Mouse (Mus musculus) CH12.LX (cell line): Measurements from ENCODE around the gene Dnaja3.
"Not testable (repeated sequence)": the region's sequence is repeated elsewhere in the genome, so short reads cannot be mapped to it uniquely, and the experiment has no call there.

Source experiments
- CTCF ChIP-seq, 2 experiments: IDR thresholded peaks in 1 of 2; conservative IDR thresholded peaks in 1 of 2; 2 replicates each; pipeline ENCODE4 v1.5.1; 2011 to 2012; ENCODE audit warnings: low read depth in 2 of 2, low read length in 2 of 2, improper control_type of control experiment in 1 of 2, inconsistent platforms in 1 of 2, mild to moderate bottlenecking in 1 of 2, moderate library complexity in 1 of 2
- ETS1 ChIP-seq: conservative IDR thresholded peaks from 2 replicates; pipeline ENCODE4 v1.6.1; 2012; ENCODE audit warnings: low read depth, mild to moderate bottlenecking, inconsistent platforms, low read length, improper control_type of control experiment, moderate library complexity
- SMC3 ChIP-seq: IDR thresholded peaks from 2 replicates; pipeline ENCODE4 v1.6.1; 2011; ENCODE audit warnings: low read depth, low read length, improper control_type of control experiment
- ZMIZ1 ChIP-seq: IDR thresholded peaks from 2 replicates; pipeline ENCODE4 v1.6.1; 2012; ENCODE audit warnings: low read depth, mild to moderate bottlenecking, inconsistent platforms, low read length, improper control_type of control experiment

DNA sequence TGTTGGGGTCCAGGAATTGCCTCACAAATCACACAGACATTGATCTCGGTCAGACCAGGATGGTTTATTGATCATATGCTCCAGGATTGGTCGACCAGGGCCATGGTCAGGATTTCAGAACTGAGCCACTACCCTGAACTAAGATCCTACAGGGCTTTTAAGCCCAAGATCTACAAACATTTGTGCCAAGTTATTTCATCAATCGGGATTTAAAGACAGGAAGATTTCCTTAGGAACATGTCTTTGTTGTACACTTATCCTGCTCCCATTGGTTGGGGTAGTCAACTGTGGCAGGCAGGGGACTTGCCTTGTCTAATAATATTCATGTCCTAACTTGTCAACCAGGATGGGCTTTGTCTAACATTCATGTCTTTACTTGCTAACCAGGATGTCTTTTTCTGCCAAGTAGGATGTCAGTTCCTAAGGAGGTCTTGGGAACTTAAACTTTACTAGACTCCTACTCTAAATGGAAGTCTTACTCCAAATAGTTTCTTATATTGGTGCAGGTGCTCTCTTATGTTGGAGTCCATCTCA is 41.2 kb downstream of the Dnaja3 start:
- TF ChIP-seq SMC3; ETS1; CTCF (conservative IDR thresholded peaks at IDR 0.05 in 1 of 2, IDR thresholded peaks at IDR 0.05 in 1 of 2; ENCODE audit: low read depth in 2 of 2, low read length in 2 of 2): not testable (repeated sequence)
- TF ChIP-seq ZMIZ1: 0 out of 2 replicates have a peak, but pooled peaks have one; percentile 4
